Mouse (Mus musculus) lung, embryonic 16.5 days (tissue): ENCODE measurements around the gene AI481877. TPM values are rescaled to one million over a fixed set of nuclear protein-coding genes. Genes with fewer than 3 reads are reported as not detected.
"Not testable (repeated sequence)": the region's sequence is repeated elsewhere in the genome, so short reads cannot be mapped to it uniquely, and the experiment has no call there.

Experiments used
- ATAC-seq: fragments of 200-750 bp; cut with Nextera tagmentation; 2 replicates; pipeline ENCODE4 v1.8.0; 2017; ENCODE audit warnings: low read depth, mild to moderate bottlenecking, moderate library complexity
- H3K27ac ChIP-seq: fragments of 300-500 bp; sonication (generic); 2 replicates; pipeline ENCODE4 v1.5.1; 2014; ENCODE audit warnings: mild to moderate bottlenecking, control low read depth, low read length
- H3K27me3 ChIP-seq: fragments of 300-500 bp; sonication (generic); 2 replicates; pipeline ENCODE4 v1.6.1; 2014; ENCODE audit warnings: low read depth, low read length, mixed read lengths; ENCODE audit not compliant: control insufficient read depth, insufficient read depth
- H3K36me3 ChIP-seq: fragments of 300-500 bp; sonication (generic); 2 replicates; pipeline ENCODE4 v1.6.1; 2014; ENCODE audit warnings: low read length; ENCODE audit not compliant: control insufficient read depth, insufficient read depth
- H3K4me1 ChIP-seq: fragments of 300-500 bp; sonication (generic); replicated peaks from 2 replicates; pipeline ENCODE4 v1.6.1; 2014; ENCODE audit warnings: low read length, mixed read lengths; ENCODE audit not compliant: control insufficient read depth, insufficient read depth
- H3K4me2 ChIP-seq: fragments of 300-500 bp; sonication (generic); 2 replicates; pipeline ENCODE4 v1.6.1; 2014; ENCODE audit warnings: low read depth, low read length, control low read depth
- H3K4me3 ChIP-seq: fragments of 300-500 bp; sonication (generic); 2 replicates; pipeline ENCODE4 v1.5.1; 2014; ENCODE audit warnings: mild to moderate bottlenecking, low read length, control low read depth
- H3K9ac ChIP-seq: fragments of 300-500 bp; sonication (generic); 2 replicates; pipeline ENCODE4 v1.6.1; 2014; ENCODE audit warnings: low read length, control low read depth
- H3K9me3 ChIP-seq: fragments of 300-500 bp; sonication (generic); 2 replicates; pipeline ENCODE4 v1.6.1; 2016; ENCODE audit warnings: low read length; ENCODE audit not compliant: control insufficient read depth
- WGBS: fragments of 180-500 bp; shearing (Covaris S2); extraction: QIAGEN DNeasy Blood & Tissue Kit; methylation state at CpG from one replicate; pipeline ENCODE4 v1.1.7; 2014; 5-methylcytosine and 5-hydroxymethylcytosine counted together
- polyA plus RNA-seq: library from polyadenylated mRNA; unstranded; fragments of >200 nt; fragmentation: Nextera tagmentation; extraction: Ambion mirVana; gene quantifications from 2 replicates; pipeline ENCODE4 v1.2.1, GENCODE M21; 2015

The AI481877 gene
- polyA plus RNA-seq, result not detected in 2 replicates

- H3K9ac ChIP-seq, H3K4me1 ChIP-seq, H3K4me2 ChIP-seq, H3K27ac ChIP-seq, H3K9me3 ChIP-seq, ATAC-seq, H3K4me3 ChIP-seq, H3K36me3 ChIP-seq, H3K27me3 ChIP-seq: not testable (repeated sequence)
- 68% methylated on average over 3 of the region's 6 CpGs for WGBS
These were observed at the start of gene AI481877 for GRCm38 (mm10) chr4:59138507-59139033. Gene AI481877 (minus strand): TSS chr4:59138983.

- Histone ChIP-seq H3K4me1 (peaks cover 6% of the 10 kb centered on the region; the same call in 1 of the 2 replicates), H3K9me3 (no peaks in the 10 kb centered on the region), H3K27me3 (no peaks in the 10 kb centered on the region), H3K4me2 (peak overlapping the region; percentile 71), H3K9ac (peak overlapping the region; percentile 99), H3K36me3 (no peaks in the 10 kb centered on the region), H3K27ac (peak overlapping the region; percentile 96), H3K4me3 (peak overlapping the region; percentile 97)
- ATAC-seq, result no peak
- 22% methylated on average over 4 of the region's 4 CpGs for WGBS
These were observed 49.7 kb upstream of the AI481877 start for GRCm38 (mm10) chr4:59188474-59188801.

- Histone ChIP-seq H3K9ac (no peak overlapping the region), H3K4me3 (no peak overlapping the region), H3K4me2 (no peak overlapping the region), H3K4me1 (peaks cover 6% of the 10 kb centered on the region; the same call in 1 of the 2 replicates), H3K27ac (no peak overlapping the region), H3K9me3 (no peaks in the 10 kb centered on the region), H3K36me3 (no peaks in the 10 kb centered on the region), H3K27me3 (no peaks in the 10 kb centered on the region)
- WGBS, result 19% methylated on average over 3 of the region's 3 CpGs
- no peak for ATAC-seq
These were observed 48.5 kb upstream of the AI481877 start for GRCm38 (mm10) chr4:59187289-59187688.

GRCm38 (mm10) chr4:59185671-59186070, 46.9 kb upstream of the AI481877 start:
- no peak for ATAC-seq
- no peak overlapping the region for H3K4me2 ChIP-seq
- no peak overlapping the region for H3K9ac ChIP-seq
- H3K4me3 ChIP-seq, result no peak overlapping the region
- H3K27me3 ChIP-seq, result no peaks in the 10 kb centered on the region
- H3K4me1 ChIP-seq, result peaks cover 6% of the 10 kb centered on the region; the same call in 1 of the 2 replicates
- no peaks in the 10 kb centered on the region for H3K36me3 ChIP-seq
- 63% methylated on average over 3 of the region's 3 CpGs for WGBS
- no peaks in the 10 kb centered on the region for H3K9me3 ChIP-seq
- H3K27ac ChIP-seq, result no peak overlapping the region

GRCm38 (mm10) chr4:59181320-59182271, 42.8 kb upstream of the AI481877 start:
- Histone ChIP-seq H3K4me1 (no peaks in the 10 kb centered on the region), H3K36me3 (no peaks in the 10 kb centered on the region), H3K27ac (no peak overlapping the region), H3K27me3 (no peaks in the 10 kb centered on the region), H3K4me3 (no peak overlapping the region), H3K9me3 (no peaks in the 10 kb centered on the region), H3K4me2 (no peak overlapping the region), H3K9ac (no peak overlapping the region)
- 43% methylated on average over 5 of the region's 5 CpGs for WGBS
- no peak for ATAC-seq

GRCm38 (mm10) chr4:59177566-59177965, 38.8 kb upstream of the AI481877 start:
- no peak for ATAC-seq
- no peaks in the 10 kb centered on the region for H3K9me3 ChIP-seq
- H3K4me1 ChIP-seq, result no peaks in the 10 kb centered on the region
- H3K27me3 ChIP-seq, result no peaks in the 10 kb centered on the region
- no peak overlapping the region for H3K4me3 ChIP-seq
- H3K9ac ChIP-seq, result no peak overlapping the region
- H3K4me2 ChIP-seq, result no peak overlapping the region
- 83% methylated on average over 2 of the region's 2 CpGs for WGBS
- no peak overlapping the region for H3K27ac ChIP-seq
- no peaks in the 10 kb centered on the region for H3K36me3 ChIP-seq

GRCm38 (mm10) chr4:59175929-59176328, 37.1 kb upstream of the AI481877 start:
- Histone ChIP-seq H3K27ac (no peak overlapping the region), H3K9me3 (no peaks in the 10 kb centered on the region), H3K36me3 (no peaks in the 10 kb centered on the region), H3K9ac (no peak overlapping the region), H3K4me3 (no peak overlapping the region), H3K4me2 (no peak overlapping the region), H3K4me1 (no peaks in the 10 kb centered on the region), H3K27me3 (no peaks in the 10 kb centered on the region)
- 39% methylated on average over 6 of the region's 6 CpGs for WGBS
- ATAC-seq, result no peak

- Histone ChIP-seq H3K27me3 (no peaks in the 10 kb centered on the region), H3K27ac (no peak overlapping the region), H3K36me3 (no peaks in the 10 kb centered on the region), H3K4me1 (no peaks in the 10 kb centered on the region), H3K9me3 (no peaks in the 10 kb centered on the region), H3K4me3 (no peak overlapping the region), H3K4me2 (no peak overlapping the region), H3K9ac (no peak overlapping the region)
- 40% methylated on average over 4 of the region's 4 CpGs for WGBS
- no peak for ATAC-seq
These were observed 36.2 kb upstream of the AI481877 start for GRCm38 (mm10) chr4:59175003-59175402.

GRCm38 (mm10) chr4:59173181-59173922, 34.6 kb upstream of the AI481877 start:
- 33% methylated on average over 2 of the region's 2 CpGs for WGBS

More at GRCm38 (mm10) chr4:59173181-59173922, 34.6 kb upstream of the AI481877 start:
- H3K27ac ChIP-seq, result no peak overlapping the region
- H3K9ac ChIP-seq, result no peak overlapping the region
- no peak overlapping the region for H3K4me3 ChIP-seq
- ATAC-seq, result no peak
- H3K27me3 ChIP-seq, result no peaks in the 10 kb centered on the region
- no peaks in the 10 kb centered on the region for H3K9me3 ChIP-seq
- H3K36me3 ChIP-seq, result no peaks in the 10 kb centered on the region
- H3K4me1 ChIP-seq, result no peaks in the 10 kb centered on the region
- H3K4me2 ChIP-seq, result no peak overlapping the region
